Mouse (Mus musculus): ENCODE measurements around the gene Pgm3. TPM values are rescaled to one million over a fixed set of nuclear protein-coding genes. Genes with fewer than 3 reads are reported as not detected.

Pgm3 gene
- polyA plus RNA-seq, 1 experiment from 2014 or later = 41.9 TPM

DNA sequence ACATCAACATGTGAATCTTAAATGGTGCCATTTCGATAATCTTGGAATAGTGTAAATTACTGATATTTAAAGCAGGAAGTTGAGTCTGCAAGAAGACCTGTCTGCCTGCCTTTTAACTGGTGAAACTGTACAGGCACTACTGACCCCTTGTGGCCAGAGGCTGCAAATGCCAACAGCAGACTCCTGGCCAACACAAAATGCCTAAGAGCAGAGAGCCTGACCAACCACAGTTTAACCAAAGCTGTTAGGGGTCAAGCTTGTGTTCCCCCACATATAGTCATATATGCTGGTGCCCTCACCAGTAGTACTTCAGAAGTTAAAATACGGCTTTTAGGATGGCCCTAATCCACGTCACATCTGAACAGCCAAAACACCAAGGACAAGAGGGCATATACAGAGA lies 12.1 kb upstream of the Pgm3 start:
- Histone ChIP-seq H3K9ac (no peak overlapping the region), H3K9me3 (no peaks in the 10 kb centered on the region), H3K27me3 (replicated peaks) (no peaks in the 10 kb centered on the region), H3K4me2 (replicated peaks) (no peak overlapping the region), H3K4me1 (no peaks in the 10 kb centered on the region), H3K4me3 (no peak overlapping the region), H3K27ac (no peak overlapping the region), H3K36me3 (no peaks in the 10 kb centered on the region)
- no peak for ATAC-seq (ENCODE audit: low FRiP score, low read depth)
- 54% methylated on average over 3 of the region's 3 CpGs for WGBS

DNA sequence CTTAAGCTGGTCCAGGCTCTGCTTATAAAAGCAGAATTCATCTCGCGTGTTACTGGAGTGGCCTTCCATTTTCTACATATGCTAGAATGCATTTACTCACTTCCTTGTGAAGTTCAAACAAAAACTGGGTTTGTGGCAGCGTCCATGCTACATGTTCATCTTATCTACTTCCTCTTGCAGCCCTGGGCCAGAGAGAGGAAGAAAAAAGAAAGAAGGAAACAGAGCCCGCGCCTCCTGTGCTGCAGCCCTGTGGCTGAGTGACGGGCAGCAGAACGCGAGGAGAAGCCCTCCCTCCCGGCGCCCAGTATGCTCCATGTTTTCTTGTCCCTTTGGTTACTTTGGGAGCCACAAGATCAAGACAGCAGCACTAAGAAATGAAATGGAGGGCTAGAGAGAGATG lies 8.0 kb upstream of the Pgm3 start:
- H3K27ac ChIP-seq = no peak overlapping the region
- no peak overlapping the region for H3K9ac ChIP-seq
- 93% methylated on average over 10 of the region's 10 CpGs for WGBS
- no peak for ATAC-seq (ENCODE audit: low FRiP score, low read depth)
- no peaks in the 10 kb centered on the region for H3K36me3 ChIP-seq
- no peaks in the 10 kb centered on the region for H3K4me1 ChIP-seq
- H3K4me2 ChIP-seq (replicated peaks) = no peak overlapping the region
- H3K9me3 ChIP-seq = no peaks in the 10 kb centered on the region
- H3K4me3 ChIP-seq = no peak overlapping the region
- H3K27me3 ChIP-seq (replicated peaks) = no peaks in the 10 kb centered on the region

DNA sequence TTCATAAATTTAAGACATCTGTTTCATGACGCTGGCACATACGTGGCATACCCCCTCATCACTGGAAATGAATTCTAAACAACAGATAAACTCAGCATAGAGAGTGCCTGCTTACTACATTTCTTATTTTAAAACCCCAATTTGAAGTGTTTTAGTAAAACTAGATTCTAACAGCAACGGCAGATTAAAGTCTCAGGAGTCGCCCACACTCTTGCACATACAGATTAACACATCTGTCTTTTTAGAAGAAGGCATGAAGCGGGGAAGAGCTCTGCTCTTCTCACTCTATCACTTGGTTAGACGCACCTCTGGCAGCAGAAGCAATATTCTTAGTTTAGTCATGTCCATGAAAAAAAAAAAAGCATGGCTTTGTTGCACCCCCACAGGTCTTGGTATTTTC lies 3.5 kb upstream of the Pgm3 start:
- Histone ChIP-seq H3K27me3 (replicated peaks) (no peaks in the 10 kb centered on the region), H3K9me3 (no peaks in the 10 kb centered on the region), H3K27ac (no peak overlapping the region), H3K9ac (no peak overlapping the region), H3K4me2 (replicated peaks) (no peak overlapping the region), H3K4me3 (no peak overlapping the region), H3K36me3 (no peaks in the 10 kb centered on the region), H3K4me1 (peaks cover 15% of the 10 kb centered on the region)
- 94% methylated on average over 6 of the region's 6 CpGs for WGBS
- ATAC-seq (ENCODE audit: low FRiP score, low read depth) = no peak

DNA sequence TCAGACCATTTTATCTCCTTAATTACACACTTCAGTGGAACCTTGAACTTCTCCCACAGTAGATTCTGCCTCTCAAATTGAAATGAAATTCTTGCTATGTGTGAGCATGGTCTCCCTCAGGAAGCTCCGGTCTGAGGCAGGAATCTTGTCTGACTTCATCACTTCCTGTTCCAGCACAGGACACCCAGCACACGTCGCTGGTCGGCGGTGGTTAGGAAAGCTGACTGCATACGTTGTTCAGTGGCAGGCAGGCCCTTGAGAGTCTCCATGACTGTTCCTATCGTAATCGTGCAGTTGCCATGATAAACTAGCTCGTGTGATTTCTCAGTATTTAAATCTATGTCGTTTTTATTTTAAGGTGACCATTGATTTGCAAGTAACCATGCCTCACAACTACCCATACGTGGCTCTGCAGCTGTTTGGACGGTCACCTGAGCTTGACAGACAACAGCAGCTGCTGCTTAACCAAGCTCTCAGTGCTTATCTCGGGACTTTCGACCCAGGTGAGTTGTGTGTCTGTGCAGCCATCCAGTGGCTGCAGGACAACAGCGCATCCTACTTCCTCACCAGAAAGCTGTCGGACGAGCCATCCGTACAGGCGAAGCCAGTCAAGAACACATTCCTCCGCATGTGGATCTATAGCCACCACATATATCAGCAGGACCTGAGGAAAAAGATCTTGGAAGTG lies 2.1 kb upstream of the Pgm3 start:
- 86% methylated on average over 20 of the region's 20 CpGs for WGBS

DNA sequence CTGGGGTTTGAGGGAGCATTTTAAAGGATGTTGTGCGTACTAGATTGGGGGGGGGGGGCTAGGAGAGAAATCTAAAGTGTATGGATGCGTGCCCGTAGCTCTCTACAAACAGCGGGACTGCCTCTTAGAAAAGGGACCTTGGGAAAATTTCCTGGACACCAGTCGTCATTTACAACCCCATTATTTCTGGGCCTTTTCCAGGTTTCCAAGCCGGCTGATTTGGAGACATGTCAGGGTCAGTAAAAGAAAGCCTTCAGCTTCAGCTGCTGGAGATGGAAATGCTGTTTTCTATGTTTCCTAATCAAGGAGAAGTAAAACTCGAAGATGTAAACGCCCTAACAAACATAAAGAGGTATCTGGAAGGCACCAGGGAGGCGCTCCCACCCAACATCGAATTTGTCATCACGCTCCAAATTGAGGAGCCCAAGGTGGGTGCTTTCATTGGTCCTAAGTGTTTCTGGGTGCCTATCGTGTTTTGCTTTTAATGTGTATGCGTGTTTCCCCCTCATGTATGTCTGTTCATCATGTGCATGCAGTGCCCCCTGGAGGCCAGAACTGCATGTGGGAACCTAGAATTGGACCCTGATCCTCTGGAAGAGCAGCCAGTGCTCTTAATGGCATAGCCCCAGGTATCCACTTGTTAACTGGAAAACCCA lies 1.1 kb upstream of the Pgm3 start:
- ATAC-seq (ENCODE audit: low FRiP score, low read depth) = peak; percentile 9; the same call in 1 of the 2 replicates
- whole genome bisulfite sequencing = 6% methylated on average over 13 of the region's 13 CpGs

More for the DNA sequence above, 2.1 kb upstream of the Pgm3 start:
- no peak overlapping the region for H3K9ac ChIP-seq
- H3K4me2 ChIP-seq (replicated peaks) = no peak overlapping the region
- H3K27ac ChIP-seq = no peak overlapping the region
- no peaks in the 10 kb centered on the region for H3K27me3 ChIP-seq (replicated peaks)
- no peak overlapping the region for H3K4me3 ChIP-seq
- peaks cover 7% of the 10 kb centered on the region; the same call in 1 of the 2 replicates for H3K36me3 ChIP-seq
- H3K9me3 ChIP-seq = no peaks in the 10 kb centered on the region
- H3K4me1 ChIP-seq = peaks cover 16% of the 10 kb centered on the region
- no peak for ATAC-seq (ENCODE audit: low FRiP score, low read depth)

DNA sequence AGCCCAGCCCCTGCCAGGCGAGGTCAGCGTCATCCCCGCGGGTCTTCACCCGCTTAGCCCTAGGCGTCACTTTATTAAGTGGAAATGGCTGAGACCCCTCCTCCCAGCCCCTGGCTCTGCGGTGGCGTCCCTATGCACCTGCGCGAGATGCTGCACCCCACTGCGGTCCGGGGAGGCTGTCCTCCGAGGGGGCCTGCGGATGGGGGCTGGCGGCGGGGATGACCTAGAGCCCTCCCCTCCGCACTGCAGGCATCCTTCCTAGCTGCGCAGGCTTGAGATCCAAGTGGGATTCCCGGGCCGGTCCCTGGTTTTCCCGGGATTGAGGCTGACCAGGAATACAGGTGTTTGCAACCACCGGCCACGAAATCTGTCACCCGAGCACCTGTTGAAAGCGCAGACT lies 554 bp upstream of the Pgm3 start:
- peak overlapping the region; percentile 76 for H3K4me3 ChIP-seq
- no peaks in the 10 kb centered on the region for H3K27me3 ChIP-seq (replicated peaks)
- WGBS = 1% methylated on average over 25 of the region's 25 CpGs
- peaks cover 16% of the 10 kb centered on the region for H3K4me1 ChIP-seq
- no peaks in the 10 kb centered on the region for H3K9me3 ChIP-seq
- no peak overlapping the region for H3K27ac ChIP-seq
- peaks cover 15% of the 10 kb centered on the region; the same call in 1 of the 2 replicates for H3K36me3 ChIP-seq
- H3K9ac ChIP-seq = peak overlapping the region; percentile 68
- peak overlapping the region; percentile 99 for H3K4me2 ChIP-seq (replicated peaks)
- no peak; the same call in 1 of the 2 replicates for ATAC-seq (ENCODE audit: low FRiP score, low read depth)

More for the DNA sequence above, 1.1 kb upstream of the Pgm3 start:
- peaks cover 16% of the 10 kb centered on the region for H3K4me1 ChIP-seq
- H3K36me3 ChIP-seq = peaks cover 10% of the 10 kb centered on the region; the same call in 1 of the 2 replicates
- peak overlapping the region; percentile 68 for H3K9ac ChIP-seq
- H3K9me3 ChIP-seq = no peaks in the 10 kb centered on the region
- no peaks in the 10 kb centered on the region for H3K27me3 ChIP-seq (replicated peaks)
- peak overlapping the region; percentile 76 for H3K4me3 ChIP-seq
- H3K4me2 ChIP-seq (replicated peaks) = peak overlapping the region; percentile 99
- no peak overlapping the region for H3K27ac ChIP-seq

DNA sequence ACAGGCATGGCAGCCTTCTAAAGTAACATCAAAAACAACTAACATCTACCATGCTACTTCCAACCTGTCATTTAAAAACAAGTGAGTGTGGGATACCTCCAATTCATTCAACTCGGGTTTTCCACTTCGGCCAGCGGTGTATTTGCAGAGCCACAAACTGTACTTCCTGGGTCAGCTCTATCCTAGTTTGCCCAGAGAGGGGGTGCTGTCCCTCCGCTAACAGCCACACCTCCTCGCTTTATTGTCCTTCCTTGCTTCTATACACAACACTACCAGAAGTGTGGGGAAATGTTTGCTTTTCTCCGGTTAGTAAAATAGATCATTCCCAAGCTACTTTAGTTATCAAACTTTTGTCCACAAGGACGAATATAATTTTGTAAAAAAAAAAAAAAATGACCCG lies 696 bp downstream of the Pgm3 start:
- H3K27ac ChIP-seq = no peak overlapping the region
- H3K36me3 ChIP-seq = peaks cover 22% of the 10 kb centered on the region; the same call in 1 of the 2 replicates
- ATAC-seq (ENCODE audit: low FRiP score, low read depth) = no peak
- no peaks in the 10 kb centered on the region for H3K27me3 ChIP-seq (replicated peaks)
- peak overlapping the region; percentile 76 for H3K4me3 ChIP-seq
- peak overlapping the region; percentile 99 for H3K4me2 ChIP-seq (replicated peaks)
- 15% methylated on average over 8 of the region's 8 CpGs for WGBS
- H3K9me3 ChIP-seq = no peaks in the 10 kb centered on the region
- H3K9ac ChIP-seq = no peak overlapping the region
- H3K4me1 ChIP-seq = peaks cover 16% of the 10 kb centered on the region

DNA sequence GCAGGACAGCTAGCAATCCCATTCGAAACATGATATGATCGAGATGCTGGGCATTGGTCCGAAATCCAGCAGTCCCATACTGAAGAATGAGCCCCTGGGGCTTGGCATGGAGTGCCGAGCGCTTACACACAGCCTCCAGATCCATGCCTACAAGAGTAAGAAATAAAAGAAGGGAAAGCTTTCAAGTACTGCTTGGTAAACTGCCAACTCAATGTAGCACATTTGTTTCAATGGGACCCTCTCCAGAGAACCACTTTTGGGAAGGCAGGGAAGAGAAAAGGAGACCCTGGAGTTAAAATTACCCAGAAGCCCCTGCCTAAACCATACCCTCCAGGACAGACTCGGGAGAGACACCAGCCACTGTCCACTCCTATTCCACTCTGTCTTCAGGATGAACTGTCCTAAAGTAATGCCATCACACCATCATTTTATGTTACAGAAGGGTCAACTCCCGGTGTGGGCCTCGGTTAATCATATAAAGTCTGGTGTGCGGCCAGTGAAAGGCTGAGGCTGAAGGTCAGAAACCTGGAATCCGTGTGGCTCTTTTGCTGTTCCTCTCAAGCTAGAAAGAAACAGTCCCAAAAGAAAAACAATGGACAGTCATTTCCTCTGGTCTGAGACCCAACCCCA lies 1.3 kb downstream of the Pgm3 start:
- H3K36me3 ChIP-seq = peaks cover 27% of the 10 kb centered on the region; the same call in 1 of the 2 replicates
- ATAC-seq (ENCODE audit: low FRiP score, low read depth) = no peak
- H3K4me2 ChIP-seq (replicated peaks) = peak overlapping the region; percentile 99
- no peak overlapping the region for H3K9ac ChIP-seq
- H3K4me1 ChIP-seq = peaks cover 16% of the 10 kb centered on the region
- no peaks in the 10 kb centered on the region for H3K9me3 ChIP-seq
- H3K27me3 ChIP-seq (replicated peaks) = no peaks in the 10 kb centered on the region
- 73% methylated on average over 10 of the region's 10 CpGs for WGBS
- H3K4me3 ChIP-seq = peak overlapping the region; percentile 76; the same call in 1 of the 2 replicates
- H3K27ac ChIP-seq = no peak overlapping the region

DNA sequence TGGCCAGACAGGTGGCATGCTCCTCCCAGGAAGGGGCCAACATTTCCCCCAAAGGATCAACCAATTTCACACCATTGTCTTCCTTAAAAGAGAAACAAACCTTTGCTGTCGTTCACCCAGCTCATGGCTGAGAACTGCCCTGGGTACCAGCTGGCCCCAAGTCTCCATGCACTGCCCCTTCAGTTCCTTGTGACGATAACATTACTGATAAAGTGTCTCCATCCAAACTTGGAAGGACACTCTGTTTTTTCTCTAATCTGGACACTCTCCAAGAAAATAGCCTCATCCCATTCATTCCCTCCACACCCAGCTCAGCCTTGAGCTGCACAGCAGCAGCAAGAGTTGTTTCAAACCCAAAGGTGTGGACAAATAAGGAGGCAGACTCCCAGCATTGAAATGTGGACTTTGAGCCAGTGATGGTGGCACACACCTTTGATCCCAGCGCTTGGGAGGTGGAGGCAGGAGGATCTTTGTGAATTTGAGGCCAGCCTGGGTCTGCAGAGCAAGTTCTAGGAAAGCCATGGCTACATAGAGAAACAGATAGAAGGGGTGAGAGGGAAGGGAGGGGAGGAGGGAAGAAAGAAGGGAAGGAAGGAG lies 2.2 kb downstream of the Pgm3 start:
- Histone ChIP-seq H3K9ac (no peak overlapping the region), H3K9me3 (no peaks in the 10 kb centered on the region), H3K4me3 (no peak overlapping the region), H3K27ac (no peak overlapping the region), H3K36me3 (peaks cover 37% of the 10 kb centered on the region; the same call in 1 of the 2 replicates), H3K27me3 (replicated peaks) (no peaks in the 10 kb centered on the region), H3K4me1 (peaks cover 16% of the 10 kb centered on the region), H3K4me2 (replicated peaks) (no peak overlapping the region)
- no peak for ATAC-seq (ENCODE audit: low FRiP score, low read depth)
- WGBS = 81% methylated on average over 3 of the region's 3 CpGs

DNA sequence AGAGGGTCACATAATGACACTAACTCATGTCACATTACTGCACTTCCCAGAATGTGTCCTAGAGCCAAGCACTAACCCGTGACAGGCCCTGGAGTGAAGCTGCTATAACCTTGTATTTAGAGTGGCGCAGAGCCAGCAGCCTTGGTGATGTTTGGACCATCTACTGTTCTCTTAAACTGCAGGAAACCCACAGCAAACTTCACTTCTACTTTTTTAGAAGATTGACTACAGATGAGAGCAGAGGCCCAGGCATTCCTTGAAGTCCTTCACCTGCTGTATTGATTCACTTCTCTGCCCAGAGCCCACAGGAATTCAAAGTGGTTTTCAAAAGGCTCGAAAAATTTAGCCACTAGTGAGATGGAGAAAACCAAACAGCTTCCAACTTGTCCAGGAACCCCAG lies 11.1 kb downstream of the Pgm3 start:
- H3K36me3 ChIP-seq = peaks cover 78% of the 10 kb centered on the region
- WGBS = 89% methylated on average over 3 of the region's 3 CpGs
- no peaks in the 10 kb centered on the region for H3K9me3 ChIP-seq
- no peak overlapping the region for H3K4me2 ChIP-seq (replicated peaks)
- no peak overlapping the region for H3K9ac ChIP-seq
- H3K27me3 ChIP-seq (replicated peaks) = no peaks in the 10 kb centered on the region
- no peaks in the 10 kb centered on the region for H3K4me1 ChIP-seq
- ATAC-seq (ENCODE audit: low FRiP score, low read depth) = no peak
- H3K27ac ChIP-seq = no peak overlapping the region
- H3K4me3 ChIP-seq = no peak overlapping the region

DNA sequence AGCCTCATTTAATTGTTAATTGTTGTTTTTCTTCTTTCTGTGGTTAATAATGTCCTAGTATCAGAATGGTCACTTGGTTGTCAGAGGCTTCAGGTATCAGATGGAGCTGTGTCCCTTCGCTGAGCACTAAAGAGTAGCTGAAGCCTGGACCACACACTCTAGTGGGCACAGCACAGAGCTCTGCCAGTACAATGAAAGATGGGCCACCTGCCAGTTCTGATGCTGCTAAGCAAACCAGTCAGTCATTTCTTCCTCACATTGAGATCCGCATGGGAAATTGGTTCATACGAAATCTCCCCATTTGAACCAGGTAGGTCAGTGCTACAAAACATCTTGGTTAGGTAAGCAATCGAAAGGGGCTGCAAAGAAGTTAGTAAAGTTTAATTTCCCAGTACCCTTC lies 17.0 kb downstream of the Pgm3 start:
- Histone ChIP-seq H3K27me3 (replicated peaks) (no peaks in the 10 kb centered on the region), H3K4me2 (replicated peaks) (no peak overlapping the region), H3K9me3 (no peaks in the 10 kb centered on the region), H3K4me3 (no peak overlapping the region), H3K4me1 (no peaks in the 10 kb centered on the region), H3K9ac (no peak overlapping the region), H3K27ac (no peak overlapping the region), H3K36me3 (peaks cover 69% of the 10 kb centered on the region)
- WGBS = 91% methylated on average over 4 of the region's 4 CpGs
- no peak for ATAC-seq (ENCODE audit: low FRiP score, low read depth)

DNA sequence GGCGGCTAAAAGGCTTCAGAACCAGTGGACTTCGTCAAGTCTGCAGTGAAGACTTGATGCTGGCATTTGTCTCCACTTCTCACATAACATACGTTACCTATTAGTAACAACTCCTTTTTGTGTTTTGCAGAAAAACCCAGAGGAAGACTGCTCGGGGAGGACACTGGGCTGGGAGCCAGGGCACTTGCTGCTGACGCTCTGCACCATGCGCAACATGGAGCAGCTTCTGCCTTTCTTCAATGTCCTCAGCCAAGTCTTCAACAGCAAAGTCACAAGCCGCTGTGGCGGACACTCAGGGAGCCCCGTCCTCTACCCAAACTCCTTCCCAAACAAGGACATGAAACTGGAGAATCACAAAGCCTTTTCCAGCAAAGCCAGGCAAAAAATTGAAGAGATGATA lies 17.8 kb downstream of the Pgm3 start:
- 94% methylated on average over 9 of the region's 9 CpGs for WGBS
- Histone ChIP-seq H3K9me3 (no peaks in the 10 kb centered on the region), H3K4me2 (replicated peaks) (no peak overlapping the region), H3K27me3 (replicated peaks) (no peaks in the 10 kb centered on the region), H3K4me1 (no peaks in the 10 kb centered on the region), H3K27ac (no peak overlapping the region), H3K4me3 (no peak overlapping the region), H3K36me3 (peaks cover 67% of the 10 kb centered on the region), H3K9ac (no peak overlapping the region)
- no peak for ATAC-seq (ENCODE audit: low FRiP score, low read depth)

Measured in neural tube, embryonic 12.5 days (tissue).